In genomic region chr1:40179031-40179430, GRCm38 (mm10) we compare ENCODE assay signal across 27 mouse cellular contexts. TPM values are rescaled to one million over a fixed set of nuclear protein-coding genes. Genes with fewer than 3 reads are reported as not detected.
A peak's percentile ranks its signal among the peaks of the same experiment; 100 is the strongest.
DNase-seq lines count a peak whose midpoint lies in the region; ATAC-seq and TF ChIP-seq lines count a peak whose summit lies in the region.
"Had no signal": no experiment of that assay in that cellular context is flagged by ENCODE, and none has a peak within 500 bp of the region (broad histone marks: within the 10 kb centered on the region; RNA-seq: fewer than 3 reads in every experiment).

No protein-coding gene starts in this region.

- DNase-seq in heart, embryonic 10.5 days (ENCODE audit: low spot score): no peak
- DNase-seq in limb, embryonic 14.5 days (ENCODE audit: low spot score): peak; percentile 26
- DNase-seq in limb, embryonic 10.5 days (ENCODE audit: low spot score): no peak
- DNase-seq in 3T3-L1 (ENCODE audit: low read depth, low spot score): peak; percentile 24
- DNase-seq in urinary bladder, adult 2 months (ENCODE audit: low spot score): no peak
- DNase-seq: adrenal gland, adult 2 months; B cell, adult 2 months; cerebellum, adult 8-10 months; cerebellum, postnatal 25 days; embryo, embryonic 11 days; gastrocnemius, postnatal 10 days; kidney, adult 8-10 months; kidney, postnatal 4 days; lung, postnatal 10 days; right cerebral cortex, postnatal 25 days; thymus, postnatal 14 days had no signal

- 61% methylated on average over 4 of the region's 4 CpGs for whole genome bisulfite sequencing in heart, embryonic 12.5 days
- 62% methylated on average over 4 of the region's 4 CpGs for WGBS in heart, embryonic 10.5 days
- WGBS in limb, embryonic 14.5 days: 45% methylated on average over 4 of the region's 4 CpGs
- WGBS in limb, embryonic 10.5 days: 86% methylated on average over 4 of the region's 4 CpGs

- TF ChIP-seq POLR2A in limb, embryonic 14.5 days (IDR thresholded peaks at IDR 0.05; ENCODE audit: borderline replicate concordance, extremely low read depth, insufficient read depth, insufficient read length): no peak

- H3K4me2 ChIP-seq in heart, embryonic 12.5 days: no peak overlapping the region
- no peak overlapping the region for H3K4me2 ChIP-seq in limb, embryonic 14.5 days (replicated peaks; ENCODE audit: low read depth, low read length, severe bottlenecking)
- H3K4me2 ChIP-seq: embryonic facial prominence, embryonic 15.5 days; forebrain, embryonic 13.5 days; hindbrain, embryonic 13.5 days; liver, embryonic 11.5 days; midbrain, embryonic 11.5 days had no signal

- no peak overlapping the region for H3K9ac ChIP-seq in heart, embryonic 12.5 days
- H3K9ac ChIP-seq in limb, embryonic 14.5 days (ENCODE audit: low read depth, low read length, severe bottlenecking): no peak overlapping the region
- H3K9ac ChIP-seq: embryonic facial prominence, embryonic 15.5 days; forebrain, embryonic 13.5 days; hindbrain, embryonic 13.5 days had no signal

- H3K36me3 ChIP-seq in heart, embryonic 12.5 days: no peaks in the 10 kb centered on the region
- no peaks in the 10 kb centered on the region for H3K36me3 ChIP-seq in heart, embryonic 10.5 days
- no peaks in the 10 kb centered on the region for H3K36me3 ChIP-seq in limb, embryonic 14.5 days (ENCODE audit: control insufficient read depth, insufficient read depth, low read length)
- no peaks in the 10 kb centered on the region for H3K36me3 ChIP-seq in limb, embryonic 10.5 days
- H3K36me3 ChIP-seq: embryonic facial prominence, embryonic 15.5 days; hindbrain, embryonic 13.5 days had no signal

- H3K27me3 ChIP-seq in heart, embryonic 12.5 days (replicated peaks): no peaks in the 10 kb centered on the region
- H3K27me3 ChIP-seq in heart, embryonic 10.5 days (ENCODE audit: insufficient read depth, poor library complexity, severe bottlenecking): no peaks in the 10 kb centered on the region
- no peaks in the 10 kb centered on the region for H3K27me3 ChIP-seq in limb, embryonic 14.5 days (ENCODE audit: control insufficient read depth, insufficient read depth, low read length)
- H3K27me3 ChIP-seq in limb, embryonic 10.5 days (ENCODE audit: low read depth, poor library complexity, severe bottlenecking): no peaks in the 10 kb centered on the region
- H3K27me3 ChIP-seq: embryonic facial prominence, embryonic 15.5 days; forebrain, embryonic 13.5 days; hindbrain, embryonic 13.5 days had no signal

- H3K27ac ChIP-seq in heart, embryonic 12.5 days (ENCODE audit: poor library complexity, severe bottlenecking): peak overlapping the region; percentile 73
- H3K27ac ChIP-seq in heart, embryonic 10.5 days: no peak overlapping the region
- no peak overlapping the region for H3K27ac ChIP-seq in limb, embryonic 14.5 days (replicated peaks; ENCODE audit: low read depth, low read length)
- H3K27ac ChIP-seq in limb, embryonic 10.5 days: no peak overlapping the region
- peak overlapping the region; percentile 86 for H3K27ac ChIP-seq in brown adipose tissue, adult 24 weeks (replicated peaks; ENCODE audit: low read depth, low read length)
- H3K27ac ChIP-seq: embryonic facial prominence, embryonic 15.5 days; forebrain, embryonic 13.5 days; hindbrain, embryonic 13.5 days; kidney, postnatal 0 days had no signal

- H3K9me3 ChIP-seq in heart, embryonic 12.5 days (replicated peaks): no peaks in the 10 kb centered on the region
- H3K9me3 ChIP-seq in heart, embryonic 10.5 days: no peaks in the 10 kb centered on the region
- no peaks in the 10 kb centered on the region for H3K9me3 ChIP-seq in limb, embryonic 14.5 days (ENCODE audit: control insufficient read depth, low read length)
- H3K9me3 ChIP-seq in limb, embryonic 10.5 days (replicated peaks): no peaks in the 10 kb centered on the region
- H3K9me3 ChIP-seq: embryonic facial prominence, embryonic 15.5 days; forebrain, embryonic 13.5 days; hindbrain, embryonic 13.5 days had no signal

- H3K4me1 ChIP-seq in heart, embryonic 12.5 days (replicated peaks): peaks cover 34% of the 10 kb centered on the region
- peaks cover 20% of the 10 kb centered on the region for H3K4me1 ChIP-seq in heart, embryonic 10.5 days
- no peaks in the 10 kb centered on the region for H3K4me1 ChIP-seq in limb, embryonic 14.5 days (ENCODE audit: control insufficient read depth, insufficient read depth, low read length)
- no peaks in the 10 kb centered on the region for H3K4me1 ChIP-seq in limb, embryonic 10.5 days
- peaks cover 12% of the 10 kb centered on the region; the same call in 1 of the 2 replicates for H3K4me1 ChIP-seq in brown adipose tissue, adult 24 weeks (ENCODE audit: control insufficient read depth, insufficient read depth, insufficient read length, low read length)
- H3K4me1 ChIP-seq: forebrain, embryonic 13.5 days; hindbrain, embryonic 13.5 days had no signal

- ATAC-seq in heart, embryonic 12.5 days (ENCODE audit: insufficient number of reproducible peaks, low FRiP score): no peak
- no peak for ATAC-seq in limb, embryonic 14.5 days (ENCODE audit: low FRiP score, low read depth)
- ATAC-seq: activated CD4-positive, CD25-positive, alpha-beta regulatory T cell, adult 4 months; forebrain, embryonic 13.5 days; intestine, embryonic 16.5 days; midbrain, embryonic 16.5 days had no signal

- H3K4me3 ChIP-seq in heart, embryonic 12.5 days: no peak overlapping the region
- no peak overlapping the region for H3K4me3 ChIP-seq in heart, embryonic 10.5 days
- H3K4me3 ChIP-seq in limb, embryonic 14.5 days (replicated peaks; ENCODE audit: low read length): no peak overlapping the region
- H3K4me3 ChIP-seq in limb, embryonic 10.5 days: no peak overlapping the region
- H3K4me3 ChIP-seq in brown adipose tissue, adult 24 weeks (ENCODE audit: insufficient read depth, low read depth, low read length): no peak overlapping the region
- H3K4me3 ChIP-seq: embryonic facial prominence, embryonic 15.5 days; forebrain, embryonic 13.5 days; hindbrain, embryonic 13.5 days had no signal

RNA-seq across cellular contexts. Expression of gene Il1r1, which starts 45.8 kb away (rescaled TPM):
- polyA plus RNA-seq in heart, embryonic 12.5 days (2016; fragmentation: Nextera tagmentation; extraction: Ambion mirVana): 7.9 and 8.7 TPM in 2 replicates
- polyA plus RNA-seq in heart, embryonic 10.5 days (2016; fragmentation: Nextera tagmentation; extraction: Ambion mirVana): 6.3 and 12.9 TPM in 2 replicates
- 6.6 and 6.7 TPM in 2 replicates for polyA plus RNA-seq in limb, embryonic 14.5 days (2012; rRNA removed)
- 11.7 and 12.0 TPM in 2 replicates for polyA plus RNA-seq in limb, embryonic 14.5 days (2014; fragmentation: Nextera tagmentation; extraction: Ambion mirVana)
- polyA plus RNA-seq in limb, embryonic 10.5 days (2016; fragmentation: Nextera tagmentation; extraction: Ambion mirVana): 0.51 and 0.60 TPM in 2 replicates
- polyA plus RNA-seq in brown adipose tissue, adult 24 weeks (2012; ENCODE audit: insufficient read depth, insufficient read length, missing spikeins): 4.6 and 6.2 TPM in 2 replicates
- 13.1 and 14.3 TPM in 2 replicates for polyA plus RNA-seq in urinary bladder, adult 2 months (2012; rRNA removed)

Comparison
In these comparisons a context has a peak if more than half of its experiments do, and no peak if none do; other contexts are left out.
1. H3K27ac ChIP-seq: peak in heart, embryonic 12.5 days (single experiment) and brown adipose tissue, adult 24 weeks (single experiment); none in heart, embryonic 10.5 days (single experiment), limb, embryonic 14.5 days (single experiment) and limb, embryonic 10.5 days (single experiment).
2. DNase-seq: peak in limb, embryonic 14.5 days (single experiment) and 3T3-L1 (single experiment); none in heart, embryonic 10.5 days (single experiment), limb, embryonic 10.5 days (single experiment) and urinary bladder, adult 2 months (single experiment).